Mouse (Mus musculus) cerebellum, adult 18-20 months (tissue): Measurements from ENCODE around the gene Pwwp2a.

Experiments used
- DNase-seq, 2 experiments: peaks; one replicate each; pipeline ENCODE4 v3.0.0; 2021

Pwwp2a gene

GRCm38 (mm10) chr11:43681472-43682414 is at the start of gene Pwwp2a:
Pwwp2a (plus strand) TSS chr11:43681998.
- DNase-seq: peak; percentile 99

GRCm38 (mm10) chr11:43632566-43632965 is 49.2 kb upstream of the Pwwp2a start:
- DNase-seq: no peak

DNA sequence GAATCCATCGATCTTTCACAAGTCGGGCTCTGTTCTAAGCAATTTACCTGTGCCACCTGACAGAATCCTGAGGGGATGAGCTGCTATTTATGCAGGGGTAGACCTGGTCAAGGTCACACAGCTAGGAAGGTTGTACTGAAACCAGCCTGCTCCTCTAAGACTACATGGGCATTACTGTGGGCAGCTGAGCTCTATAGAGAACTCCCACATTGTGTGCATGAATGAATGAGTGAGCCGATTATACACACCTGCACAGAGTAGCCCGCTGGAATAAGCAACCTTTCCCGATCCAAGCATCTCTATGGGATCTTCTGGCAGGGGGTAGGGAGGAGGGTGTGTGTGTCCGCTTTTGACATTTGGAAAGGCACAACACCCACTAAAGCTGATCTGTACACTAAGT is 48.6 kb upstream of the Pwwp2a start:
- no peak for DNase-seq

GRCm38 (mm10) chr11:43633658-43634401 is 48.0 kb upstream of the Pwwp2a start:
- peak in 1 of 2 experiments; percentile 14 for DNase-seq

- no peak for DNase-seq
Observed at GRCm38 (mm10) chr11:43636761-43637160, 45.0 kb upstream of the Pwwp2a start.

DNA sequence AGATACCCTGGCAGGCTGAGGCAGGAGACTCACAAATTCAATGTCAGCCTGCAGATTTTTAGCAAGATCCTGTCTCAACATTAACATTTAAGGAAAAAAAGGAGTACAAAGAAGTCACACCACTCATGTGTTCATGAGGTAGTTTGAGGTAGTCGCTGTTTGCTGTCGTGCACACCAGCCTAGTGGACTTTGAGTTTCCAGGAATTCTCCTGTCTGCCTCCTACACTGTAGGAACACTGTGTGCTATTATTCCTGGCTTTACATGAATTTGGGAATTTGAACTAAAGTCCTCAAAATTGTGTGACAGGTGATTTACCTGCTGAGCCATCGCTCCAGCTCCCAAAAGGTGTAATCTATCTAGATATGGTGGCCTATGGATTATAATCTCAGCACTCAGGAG is 43.3 kb upstream of the Pwwp2a start:
- DNase-seq: no peak

DNA sequence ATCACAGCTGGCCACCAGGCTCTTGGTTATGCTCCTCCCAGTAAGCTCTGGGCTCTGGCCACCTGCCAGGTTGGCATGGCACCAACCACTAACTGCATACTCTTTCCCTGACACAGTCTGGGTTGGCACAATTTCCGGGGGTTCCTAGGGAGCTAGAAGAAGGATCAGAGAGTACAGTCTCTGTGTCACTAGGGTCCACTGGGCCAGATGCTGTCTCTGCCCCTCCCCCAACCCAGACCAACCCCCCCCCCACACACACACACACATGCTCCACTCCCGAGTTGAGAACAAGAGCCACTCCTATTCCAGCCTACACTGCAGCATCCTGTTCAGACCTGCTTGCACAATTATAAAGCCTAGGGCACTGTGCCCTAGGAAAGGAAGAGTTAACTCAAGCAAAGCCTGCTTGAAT is 38.6 kb upstream of the Pwwp2a start:
- peak; percentile 16 to 26 for DNase-seq

DNA sequence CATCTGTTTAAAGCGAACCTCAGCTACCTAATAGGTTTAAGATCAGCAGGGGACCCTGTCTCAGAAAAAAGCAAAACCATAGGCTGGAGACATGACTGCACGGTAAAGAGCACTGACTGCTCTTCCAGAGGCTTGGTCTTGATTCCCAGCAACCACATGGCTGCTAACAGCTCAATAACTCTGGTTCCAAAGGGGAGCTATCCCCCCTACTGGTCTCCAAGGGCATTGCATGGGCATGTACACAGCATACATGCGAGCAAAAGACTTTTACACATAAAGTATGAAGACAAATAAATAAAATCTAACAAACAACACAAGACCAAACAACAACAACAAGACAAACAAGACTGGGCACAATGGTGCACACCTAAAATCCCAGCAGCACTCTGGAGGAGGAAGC is 36.5 kb upstream of the Pwwp2a start:
- no peak for DNase-seq

DNA sequence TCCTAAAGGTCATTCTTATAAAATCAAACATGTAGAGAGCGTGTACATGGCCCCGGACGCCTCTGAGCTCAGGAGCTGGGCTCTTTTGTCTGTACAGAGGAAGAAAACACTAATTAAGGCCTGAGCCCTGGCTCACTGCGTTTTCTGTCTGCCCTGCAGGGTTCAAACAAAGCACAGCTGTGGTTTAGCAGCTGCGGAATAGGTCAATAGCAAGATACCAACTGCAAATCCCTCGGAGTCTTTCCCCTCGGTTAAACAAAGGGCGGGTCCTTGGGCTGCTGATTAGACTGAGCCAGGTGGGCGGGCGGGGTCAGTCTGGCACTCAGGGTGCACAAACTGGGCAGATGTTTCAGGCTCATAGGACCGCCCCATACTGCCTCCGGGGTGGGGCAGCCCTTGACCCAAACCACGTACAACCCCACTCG is 28.7 kb upstream of the Pwwp2a start:
- no peak for DNase-seq

GRCm38 (mm10) chr11:43656464-43656863 is 25.3 kb upstream of the Pwwp2a start:
- DNase-seq: no peak

DNA sequence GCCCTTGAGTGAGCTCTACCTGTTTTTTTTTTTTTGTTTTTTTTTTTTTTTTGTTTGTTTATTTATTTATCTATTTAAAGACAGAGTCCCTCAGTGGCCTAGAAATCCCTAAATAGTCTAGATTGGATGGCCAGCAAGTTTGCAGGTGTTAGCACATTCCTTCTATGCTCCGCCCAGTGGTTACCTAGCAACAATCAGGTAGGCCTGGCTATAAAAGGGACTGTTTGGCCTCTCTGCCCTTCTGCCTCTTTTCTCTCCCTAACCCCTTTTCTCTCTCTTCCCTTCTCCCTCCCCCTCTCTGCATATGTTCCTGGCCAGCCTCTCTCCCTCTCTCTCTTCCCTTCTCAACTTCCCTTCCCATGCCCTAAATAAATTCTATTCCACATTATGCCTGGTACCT is 23.8 kb upstream of the Pwwp2a start:
- no peak for DNase-seq

DNA sequence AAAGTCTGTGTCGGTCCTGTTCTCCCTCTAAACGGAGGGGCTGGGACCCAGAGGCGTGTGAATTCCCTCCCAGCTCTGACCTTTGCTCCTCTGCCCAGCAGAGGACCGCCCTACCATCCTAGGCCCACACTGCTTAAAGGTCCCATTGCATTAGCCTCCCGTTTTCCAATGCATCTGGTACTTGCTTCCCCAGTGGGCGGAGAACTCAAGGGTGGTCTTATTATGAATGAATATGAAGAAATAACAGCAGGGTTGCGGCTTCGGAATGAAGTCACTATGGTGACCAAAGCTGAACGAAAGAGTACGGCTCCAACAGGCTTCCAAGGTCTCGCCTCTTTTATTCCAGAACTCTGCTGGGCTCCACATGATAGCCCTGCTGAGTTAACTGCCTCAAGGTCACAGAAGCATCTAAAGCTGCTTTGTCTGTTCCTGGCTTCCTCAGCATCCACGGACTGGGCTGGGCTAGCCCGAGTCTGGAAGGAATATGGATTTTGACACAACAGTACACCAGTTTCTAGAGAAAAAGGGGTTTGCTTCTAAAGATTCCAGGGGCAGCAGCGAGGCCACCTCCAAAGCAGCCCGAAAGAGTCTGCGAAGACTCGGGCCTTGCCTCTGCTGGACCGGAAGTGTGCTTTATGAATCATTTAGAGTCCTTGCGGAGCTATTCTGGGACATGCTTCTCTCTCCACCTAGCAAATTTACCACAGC is 14.6 kb upstream of the Pwwp2a start:
- no peak for DNase-seq

DNA sequence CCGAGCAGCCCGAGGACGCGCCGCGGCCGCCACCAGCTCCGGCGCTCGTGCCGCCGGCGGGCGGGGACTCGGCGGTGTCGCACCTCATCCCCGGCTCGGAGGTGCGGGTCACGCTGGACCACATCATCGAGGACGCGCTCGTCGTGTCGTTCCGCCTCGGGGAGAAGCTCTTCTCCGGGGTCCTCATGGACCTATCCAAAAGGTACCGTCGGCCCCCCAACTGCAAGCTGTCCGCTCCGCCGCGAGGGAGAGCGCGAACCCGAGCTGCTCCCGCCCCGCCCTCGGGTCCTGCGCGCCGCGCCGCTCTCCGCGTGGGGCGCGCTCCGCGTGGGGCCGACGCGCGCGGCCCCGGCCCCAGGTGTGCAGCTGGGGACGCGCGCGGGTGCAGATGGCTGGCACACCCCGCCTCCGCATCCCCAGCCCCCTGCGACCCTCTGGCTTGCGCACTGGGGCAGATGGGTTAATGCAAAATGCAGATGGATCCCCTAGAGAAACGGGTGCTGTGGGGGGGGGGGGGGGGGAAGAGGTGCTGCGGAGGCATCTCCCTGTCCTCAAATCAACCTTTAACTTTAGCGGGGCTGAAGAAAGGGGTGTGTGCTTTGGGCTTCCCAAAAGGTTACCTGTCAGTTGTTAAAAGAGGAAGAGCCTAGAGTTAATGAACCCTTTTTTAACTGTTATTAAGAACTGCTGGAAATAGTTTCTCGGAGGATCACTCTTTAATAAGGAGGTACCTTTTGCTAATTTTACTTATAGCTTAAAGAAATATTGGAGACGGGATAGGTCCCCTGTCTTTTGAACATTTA is 818 bp downstream of the Pwwp2a start:
- DNase-seq: peak; percentile 63 to 81

DNA sequence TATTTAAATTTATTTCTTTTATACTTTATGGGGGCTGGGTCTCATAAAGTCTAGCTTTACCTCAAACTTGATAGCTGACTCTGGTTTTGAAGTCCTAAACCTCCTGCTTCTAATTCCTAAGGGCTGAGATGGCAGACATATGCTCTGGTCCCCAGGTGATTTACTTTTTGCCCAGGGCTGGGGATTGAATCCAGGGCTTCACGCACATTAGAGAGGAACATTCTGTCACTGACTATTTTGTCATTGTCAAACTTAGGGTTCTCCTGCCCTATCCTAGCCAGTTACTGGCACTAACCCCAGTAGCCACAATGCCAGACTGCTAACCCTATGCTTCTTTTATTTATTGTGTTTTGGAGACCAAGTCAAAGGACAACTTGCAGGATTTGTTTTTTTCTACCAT is 7.1 kb downstream of the Pwwp2a start:
- DNase-seq: peak; percentile 41 to 54

DNA sequence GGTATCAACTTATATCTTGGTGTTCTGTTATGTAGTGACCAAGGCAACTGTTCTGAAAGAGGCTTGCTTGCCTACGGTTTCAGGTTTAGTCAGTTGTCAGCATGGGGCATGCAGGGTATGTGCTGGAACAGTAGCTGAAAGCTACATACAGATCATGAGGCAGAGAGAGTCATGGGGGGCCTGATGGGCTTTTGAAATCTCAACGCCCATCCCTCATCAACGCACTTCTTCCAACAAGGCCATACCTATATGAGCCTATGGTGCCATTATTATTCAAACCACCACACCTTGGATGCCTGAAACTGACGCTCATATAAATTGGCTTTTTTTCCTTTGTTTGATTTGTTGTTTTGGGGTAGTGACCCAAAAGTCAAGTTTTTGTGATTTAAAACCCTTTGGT is 14.8 kb downstream of the Pwwp2a start:
- DNase-seq: no peak

- peak in 1 of 2 experiments; percentile 2 for DNase-seq
Observed at GRCm38 (mm10) chr11:43698621-43699020, 16.8 kb downstream of the Pwwp2a start.

GRCm38 (mm10) chr11:43700291-43700690 is 18.5 kb downstream of the Pwwp2a start:
- DNase-seq: peak in 1 of 2 experiments; percentile 1

DNA sequence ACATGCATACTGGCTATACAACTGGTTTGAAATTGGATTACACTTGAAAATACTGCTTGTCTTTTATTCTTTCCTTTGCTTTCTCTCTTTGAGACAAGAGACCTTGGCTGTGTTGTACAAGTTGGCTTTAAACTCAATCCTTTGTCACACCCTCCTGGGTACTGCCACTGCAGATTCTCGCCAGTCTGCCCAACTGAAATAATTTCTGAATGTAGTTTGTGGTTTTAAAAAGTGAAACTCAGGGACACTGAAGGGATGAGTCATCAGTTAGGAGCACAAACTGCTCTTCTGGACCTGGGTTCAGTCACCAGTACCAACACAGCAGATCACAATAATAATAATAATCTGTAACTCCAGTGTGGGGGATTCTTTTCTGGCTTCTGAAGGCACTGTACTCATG is 21.8 kb downstream of the Pwwp2a start:
- no peak for DNase-seq

GRCm38 (mm10) chr11:43705751-43706150 is 24.0 kb downstream of the Pwwp2a start:
- peak; percentile 52 to 55 for DNase-seq

GRCm38 (mm10) chr11:43708409-43708808 is 26.6 kb downstream of the Pwwp2a start:
- DNase-seq: no peak

DNA sequence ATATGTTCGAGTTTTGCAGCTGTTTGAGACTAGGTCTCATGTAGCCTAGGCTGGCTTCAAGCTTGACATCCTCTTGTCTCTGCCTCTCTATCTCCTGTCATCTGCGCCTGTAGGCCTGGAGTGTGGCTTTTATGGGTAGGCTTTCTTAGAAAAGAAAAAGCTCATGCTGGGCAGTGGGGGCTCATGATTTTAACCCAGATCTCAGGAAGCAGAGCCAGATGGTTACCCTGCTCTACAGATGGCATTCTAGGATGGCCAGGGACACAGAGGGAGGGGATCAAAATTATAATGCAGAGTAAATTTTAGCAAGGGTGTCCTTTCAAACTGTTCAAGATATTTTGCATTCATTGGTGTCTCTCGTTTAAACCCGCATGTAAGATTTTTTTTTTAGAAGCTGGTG is 30.4 kb downstream of the Pwwp2a start:
- peak; percentile 63 to 71 for DNase-seq

- no peak for DNase-seq
Observed at GRCm38 (mm10) chr11:43723411-43723810, 41.6 kb downstream of the Pwwp2a start.
